Mouse (Mus musculus) thymus, adult 2 months (tissue): ENCODE data around the gene Gstm4.

Experiments used
- CTCF ChIP-seq: fragments of 200-500 bp; IDR thresholded peaks from 2 replicates; pipeline ENCODE4 v1.5.1; 2012; ENCODE audit warnings: mild to moderate bottlenecking, control low read depth, low read length, moderate library complexity, borderline replicate concordance; ENCODE audit not compliant: control insufficient read depth, poor library complexity, insufficient read depth; ENCODE audit errors: extremely low read depth
- POLR2A ChIP-seq: fragments of 200-500 bp; IDR thresholded peaks from 2 replicates; pipeline ENCODE4 v1.6.1; 2012; ENCODE audit warnings: mild to moderate bottlenecking, low read length, control low read depth, moderate library complexity; ENCODE audit not compliant: control insufficient read depth, poor library complexity, insufficient read depth; ENCODE audit errors: extremely low read depth

GRCm38 (mm10) chr3:108076836-108077235 is 32.1 kb upstream of the Gstm4 start:
- no peak for TF ChIP-seq POLR2A
- TF ChIP-seq CTCF: no peak
